Mouse (Mus musculus) cerebellum, adult 11-12 months (tissue): ENCODE results near the gene Fbp2.
A peak's percentile ranks its signal among the peaks of the same experiment; 100 is the strongest.

ENCODE experiments used
- DNase-seq: peaks from one replicate; pipeline ENCODE4 v3.0.0; 2022

Gene Fbp2

GRCm38 (mm10) chr13:62857941-62858915 lies at the start of gene Fbp2:
Fbp2 (minus strand) TSS chr13:62858422.
- no peak for DNase-seq

GRCm38 (mm10) chr13:62907527-62908162 lies 49.4 kb upstream of the Fbp2 start:
- DNase-seq = no peak

- DNase-seq = no peak
Observed at GRCm38 (mm10) chr13:62901139-62901538, 42.9 kb upstream of the Fbp2 start.

GRCm38 (mm10) chr13:62897927-62898646 lies 39.9 kb upstream of the Fbp2 start:
- DNase-seq = peak; percentile 6

- no peak for DNase-seq
Observed at GRCm38 (mm10) chr13:62893044-62893842, 35.0 kb upstream of the Fbp2 start.

GRCm38 (mm10) chr13:62889311-62889710 lies 31.1 kb upstream of the Fbp2 start:
- no peak for DNase-seq

- no peak for DNase-seq
Observed at GRCm38 (mm10) chr13:62887712-62888441, 29.7 kb upstream of the Fbp2 start, which contains the start of gene Fbp1. Fbp1 (minus strand) TSS chr13:62888282.

GRCm38 (mm10) chr13:62884536-62884935 lies 26.3 kb upstream of the Fbp2 start:
- no peak for DNase-seq

GRCm38 (mm10) chr13:62883925-62884324 lies 25.7 kb upstream of the Fbp2 start:
- no peak for DNase-seq

- DNase-seq = no peak
Observed at GRCm38 (mm10) chr13:62883436-62883835, 25.2 kb upstream of the Fbp2 start.

GRCm38 (mm10) chr13:62882856-62883255 lies 24.6 kb upstream of the Fbp2 start:
- DNase-seq = no peak

GRCm38 (mm10) chr13:62881336-62881735 lies 23.1 kb upstream of the Fbp2 start:
- DNase-seq = no peak

GRCm38 (mm10) chr13:62879831-62880615 lies 21.8 kb upstream of the Fbp2 start:
- no peak for DNase-seq

- DNase-seq = no peak
Observed at GRCm38 (mm10) chr13:62879411-62879810, 21.2 kb upstream of the Fbp2 start.

- DNase-seq = no peak
Observed at GRCm38 (mm10) chr13:62877247-62877646, 19.0 kb upstream of the Fbp2 start.

GRCm38 (mm10) chr13:62876111-62876510 lies 17.9 kb upstream of the Fbp2 start:
- no peak for DNase-seq

GRCm38 (mm10) chr13:62872252-62872651 lies 14.0 kb upstream of the Fbp2 start:
- DNase-seq = no peak

- DNase-seq = no peak
Observed at GRCm38 (mm10) chr13:62870605-62871004, 12.4 kb upstream of the Fbp2 start.

- DNase-seq = no peak
Observed at GRCm38 (mm10) chr13:62866817-62867216, 8.6 kb upstream of the Fbp2 start.

- no peak for DNase-seq
Observed at GRCm38 (mm10) chr13:62865651-62866315, 7.6 kb upstream of the Fbp2 start.
